Mouse (Mus musculus) bone marrow, adult 2 months (tissue): ENCODE measurements around the gene Fkbp2.

Source experiments
- CTCF ChIP-seq: fragments of 200-500 bp; IDR thresholded peaks from 2 replicates; pipeline ENCODE4 v1.5.1; 2011; ENCODE audit warnings: low read length, control low read depth; ENCODE audit not compliant: control insufficient read depth, insufficient read depth
- POLR2A ChIP-seq: fragments of 200-500 bp; IDR thresholded peaks from 2 replicates; pipeline ENCODE4 v1.6.1; 2011; ENCODE audit warnings: low read depth, mild to moderate bottlenecking, control low read depth, low read length, borderline replicate concordance; ENCODE audit not compliant: control insufficient read depth

- TF ChIP-seq CTCF (no peak), POLR2A (no peak)
Observed at GRCm38 (mm10) chr19:6949532-6949931, 30.8 kb downstream of the Fkbp2 start.
